Mouse (Mus musculus): ENCODE data around the gene Olfr854. TPM values are rescaled to one million over a fixed set of nuclear protein-coding genes. Genes with fewer than 3 reads are reported as not detected.

Gene Olfr854
- polyA plus RNA-seq (2015; fragmentation: Nextera tagmentation; extraction: Ambion mirVana), result not detected in 2 replicates

- Histone ChIP-seq H3K4me1 (ENCODE audit: insufficient read depth, low read depth, low read length) (no peaks in the 10 kb centered on the region), H3K4me3 (ENCODE audit: low read depth, low read length) (no peak within 1 kb of the TSS), H3K36me3 (ENCODE audit: insufficient read depth, low read length) (no peaks in the 10 kb centered on the region), H3K27ac (ENCODE audit: low read length) (no peak within 1 kb of the TSS), H3K4me2 (replicated peaks; ENCODE audit: low read depth, low read length) (no peak within 1 kb of the TSS), H3K27me3 (replicated peaks; ENCODE audit: insufficient read depth, low read length) (no peaks in the 10 kb centered on the region), H3K9me3 (ENCODE audit: low read length) (no peaks in the 10 kb centered on the region), H3K9ac (replicated peaks; ENCODE audit: low read depth) (no peak within 1 kb of the TSS)
- TF ChIP-seq CTCF (IDR thresholded peaks at IDR 0.05), result no peak
- no peak for TF ChIP-seq EP300 (IDR thresholded peaks at IDR 0.05)
- 63% methylated on average over 1 of the region's 1 CpGs for WGBS
- DNase-seq (ENCODE audit: low spot score) (no peak), ATAC-seq (no peak)
Measured at GRCm38 (mm10) chr9:19567282-19567681, at the start of gene Olfr854. Olfr854 (minus strand) TSS chr9:19567382.

GRCm38 (mm10) chr9:19582317-19582716 lies 15.1 kb upstream of the Olfr854 start, which contains the start of gene Olfr855:
Olfr855 (plus strand) TSS chr9:19582617.
- no peak within 1 kb of the TSS for H3K4me3 ChIP-seq (ENCODE audit: low read depth, low read length)
- no peaks in the 10 kb centered on the region for H3K9me3 ChIP-seq (ENCODE audit: low read length)
- H3K27me3 ChIP-seq (replicated peaks; ENCODE audit: insufficient read depth, low read length), result no peaks in the 10 kb centered on the region
- H3K36me3 ChIP-seq (ENCODE audit: insufficient read depth, low read length), result no peaks in the 10 kb centered on the region
- no peaks in the 10 kb centered on the region for H3K4me1 ChIP-seq (ENCODE audit: insufficient read depth, low read depth, low read length)
- H3K9ac ChIP-seq (replicated peaks; ENCODE audit: low read depth), result no peak within 1 kb of the TSS
- no peak within 1 kb of the TSS for H3K27ac ChIP-seq (ENCODE audit: low read length)
- no peak within 1 kb of the TSS for H3K4me2 ChIP-seq (replicated peaks; ENCODE audit: low read depth, low read length)
- TF ChIP-seq CTCF (IDR thresholded peaks at IDR 0.05) (no peak), EP300 (IDR thresholded peaks at IDR 0.05) (no peak)
- ATAC-seq (no peak), DNase-seq (ENCODE audit: low spot score) (no peak)

- Histone ChIP-seq H3K36me3 (ENCODE audit: insufficient read depth, low read length) (no peaks in the 10 kb centered on the region), H3K27me3 (replicated peaks; ENCODE audit: insufficient read depth, low read length) (no peaks in the 10 kb centered on the region), H3K4me1 (ENCODE audit: insufficient read depth, low read depth, low read length) (no peaks in the 10 kb centered on the region), H3K4me2 (replicated peaks; ENCODE audit: low read depth, low read length) (no peak within 1 kb of the TSS), H3K9ac (replicated peaks; ENCODE audit: low read depth) (no peak within 1 kb of the TSS), H3K27ac (ENCODE audit: low read length) (no peak within 1 kb of the TSS), H3K9me3 (ENCODE audit: low read length) (no peaks in the 10 kb centered on the region), H3K4me3 (ENCODE audit: low read depth, low read length) (no peak within 1 kb of the TSS)
- ATAC-seq, result no peak
- no peak for DNase-seq (ENCODE audit: low spot score)
- WGBS, result 69% methylated on average over 1 of the region's 1 CpGs
- TF ChIP-seq CTCF (IDR thresholded peaks at IDR 0.05) (no peak), EP300 (IDR thresholded peaks at IDR 0.05) (no peak)
Measured at GRCm38 (mm10) chr9:19540976-19541375, 26.2 kb downstream of the Olfr854 start, which contains the start of gene Olfr853. Olfr853 (minus strand) TSS chr9:19541076.

Other genes with a start within 250 kb of the Olfr854 start
- gene Olfr845, start 230.9 kb downstream of the Olfr854 start, polyA plus RNA-seq (2015; fragmentation: Nextera tagmentation; extraction: Ambion mirVana), result not detected in 2 replicates
- not detected in 2 replicates for gene Olfr846, start 203.4 kb downstream of the Olfr854 start, polyA plus RNA-seq (2015; fragmentation: Nextera tagmentation; extraction: Ambion mirVana)
- gene Olfr847, start 188.7 kb downstream of the Olfr854 start, polyA plus RNA-seq (2015; fragmentation: Nextera tagmentation; extraction: Ambion mirVana), result not detected in 2 replicates
- gene Olfr849, start 127.1 kb downstream of the Olfr854 start, polyA plus RNA-seq (2015; fragmentation: Nextera tagmentation; extraction: Ambion mirVana), result not detected in 2 replicates
- gene Olfr850, start 89.1 kb downstream of the Olfr854 start, polyA plus RNA-seq (2015; fragmentation: Nextera tagmentation; extraction: Ambion mirVana), result not detected in 2 replicates
- gene Olfr851, start 74.1 kb downstream of the Olfr854 start, polyA plus RNA-seq (2015; fragmentation: Nextera tagmentation; extraction: Ambion mirVana), result not detected in 2 replicates
- gene Olfr853, start 26.3 kb downstream of the Olfr854 start, polyA plus RNA-seq (2015; fragmentation: Nextera tagmentation; extraction: Ambion mirVana), result not detected in 2 replicates
- not detected in 2 replicates for gene Olfr855, start 15.2 kb upstream of the Olfr854 start, polyA plus RNA-seq (2015; fragmentation: Nextera tagmentation; extraction: Ambion mirVana)
- 12.0 and 13.9 TPM in 2 replicates for gene Zfp317, start 54.7 kb upstream of the Olfr854 start, polyA plus RNA-seq (2015; fragmentation: Nextera tagmentation; extraction: Ambion mirVana)
- gene Olfr857, start 142.1 kb upstream of the Olfr854 start, polyA plus RNA-seq (2015; fragmentation: Nextera tagmentation; extraction: Ambion mirVana), result not detected in 2 replicates
- not detected in 2 replicates for gene Olfr58, start 212.9 kb upstream of the Olfr854 start, polyA plus RNA-seq (2015; fragmentation: Nextera tagmentation; extraction: Ambion mirVana)
- not detected in 2 replicates for gene Olfr859, start 237.5 kb upstream of the Olfr854 start, polyA plus RNA-seq (2015; fragmentation: Nextera tagmentation; extraction: Ambion mirVana)

Data from lung, postnatal 0 days (tissue).